Mouse (Mus musculus): ENCODE measurements at regions not wholly inside any gene's neighbourhood (a gene's known extent, or its start where the extent isn't known, plus 50 kb on each side); places are given as distances from the start of the nearest gene placed in this dataset.
A peak's percentile ranks its signal among the peaks of the same experiment; 100 is the strongest.

DNA sequence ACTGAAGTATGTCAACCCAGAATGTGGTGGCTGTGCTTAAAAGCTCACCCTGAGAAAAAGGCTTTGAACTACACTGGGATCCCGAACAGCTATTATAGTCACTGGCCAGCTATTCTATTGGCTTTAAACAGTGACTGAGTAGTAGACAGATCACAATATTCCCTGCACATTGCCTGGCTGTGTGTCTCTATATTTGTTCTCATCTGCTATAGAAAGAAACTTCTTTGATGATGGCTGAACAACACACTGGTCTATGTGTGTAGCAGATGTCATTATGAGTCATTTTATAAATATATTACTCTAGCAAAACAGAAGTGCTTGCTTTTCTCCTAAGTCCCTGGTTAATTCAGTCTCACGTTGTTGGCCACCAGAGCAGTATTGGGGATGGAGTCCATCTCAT is 152.1 kb upstream of the Slco6d1 start:
- ATAC-seq (replicated peaks; ENCODE audit: low read depth, poor library complexity, severe bottlenecking) = no peak

DNA sequence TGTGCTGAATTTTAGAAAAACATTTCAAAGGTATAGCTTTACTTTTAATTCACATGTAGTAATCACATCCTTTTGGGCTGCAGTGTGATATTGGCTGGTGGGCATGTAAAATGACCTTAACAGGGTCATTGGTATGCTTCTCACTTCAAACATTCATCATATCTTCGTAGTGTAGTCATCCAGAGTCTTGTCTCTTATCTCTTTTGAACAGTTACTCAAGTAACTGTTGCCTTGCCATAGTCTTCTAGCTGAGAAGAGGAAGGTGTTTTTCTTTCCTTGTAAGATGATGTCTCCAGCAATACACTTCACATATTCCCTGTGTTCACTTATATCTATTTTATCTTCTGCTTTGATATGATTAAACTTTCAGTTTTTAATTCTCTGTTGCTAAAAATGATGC is 150.7 kb upstream of the Slco6d1 start:
- ATAC-seq (replicated peaks; ENCODE audit: low read depth, poor library complexity, severe bottlenecking) = no peak

GRCm38 (mm10) chr1:98273966-98274616 is 146.8 kb upstream of the Slco6d1 start:
- no peak for ATAC-seq (replicated peaks; ENCODE audit: low read depth, poor library complexity, severe bottlenecking)

DNA sequence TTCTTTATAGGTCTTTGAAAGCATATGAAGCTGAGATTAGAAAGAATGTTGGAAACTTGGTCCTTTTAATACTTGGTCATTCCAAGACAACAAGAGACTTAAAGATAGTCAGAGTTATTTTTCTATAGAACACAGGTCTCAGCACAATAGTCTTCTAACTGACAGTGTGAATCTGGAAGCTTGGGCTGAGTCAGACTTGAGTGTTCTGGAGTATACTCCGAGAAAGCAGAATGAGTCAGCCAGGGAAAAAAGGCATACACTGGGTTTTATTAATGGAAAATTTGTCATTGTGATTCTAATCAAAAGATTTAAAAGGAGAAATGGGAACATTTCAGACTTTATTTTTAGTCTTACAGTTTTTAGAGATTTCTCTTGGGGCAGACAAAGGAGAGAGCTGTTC is 145.4 kb upstream of the Slco6d1 start:
- ATAC-seq (replicated peaks; ENCODE audit: low read depth, poor library complexity, severe bottlenecking) = no peak

- no peak for ATAC-seq (replicated peaks; ENCODE audit: low read depth, poor library complexity, severe bottlenecking)
Measured at GRCm38 (mm10) chr1:98279446-98280048, 141.4 kb upstream of the Slco6d1 start.

DNA sequence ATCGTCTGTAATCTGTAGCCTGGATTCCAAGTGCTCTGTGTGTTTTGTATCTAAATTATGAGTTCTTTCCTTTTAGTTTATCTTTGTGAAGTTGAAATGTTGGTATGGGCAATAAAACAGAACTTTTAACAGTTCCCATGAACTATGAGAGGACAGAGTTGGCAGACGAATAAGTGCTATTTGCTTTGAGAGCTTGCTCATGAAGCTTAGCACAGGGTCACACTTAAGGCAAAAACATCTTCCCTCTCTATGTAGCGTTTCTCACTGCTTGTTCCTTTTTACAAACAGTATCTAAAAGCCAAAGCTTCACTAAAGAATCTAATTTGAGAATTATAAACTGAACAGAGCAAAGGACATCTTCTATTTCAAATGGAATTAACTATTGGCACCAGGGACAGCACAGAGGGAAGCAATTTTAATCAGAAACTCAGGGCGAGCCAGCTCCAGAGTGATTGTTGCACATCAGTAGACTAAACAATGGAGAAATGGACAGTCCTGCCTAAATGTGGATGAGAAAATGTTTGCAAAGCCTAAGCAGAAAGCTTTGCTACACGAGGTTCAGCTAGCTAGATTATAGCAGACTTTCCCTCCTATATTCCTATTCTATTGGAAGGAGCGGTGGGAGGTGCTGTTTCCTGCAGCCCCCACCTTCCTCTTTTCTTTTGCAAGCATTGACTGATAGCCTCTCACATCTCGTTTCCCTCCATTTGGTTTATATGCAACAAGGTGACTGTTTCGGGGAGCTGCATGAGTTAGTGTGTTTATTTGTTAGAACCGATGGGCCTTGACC is 140.5 kb upstream of the Slco6d1 start:
- ATAC-seq (replicated peaks; ENCODE audit: low read depth, poor library complexity, severe bottlenecking) = no peak

- no peak for ATAC-seq (replicated peaks; ENCODE audit: low read depth, poor library complexity, severe bottlenecking)
Measured at GRCm38 (mm10) chr1:98281053-98281770, 139.7 kb upstream of the Slco6d1 start.

DNA sequence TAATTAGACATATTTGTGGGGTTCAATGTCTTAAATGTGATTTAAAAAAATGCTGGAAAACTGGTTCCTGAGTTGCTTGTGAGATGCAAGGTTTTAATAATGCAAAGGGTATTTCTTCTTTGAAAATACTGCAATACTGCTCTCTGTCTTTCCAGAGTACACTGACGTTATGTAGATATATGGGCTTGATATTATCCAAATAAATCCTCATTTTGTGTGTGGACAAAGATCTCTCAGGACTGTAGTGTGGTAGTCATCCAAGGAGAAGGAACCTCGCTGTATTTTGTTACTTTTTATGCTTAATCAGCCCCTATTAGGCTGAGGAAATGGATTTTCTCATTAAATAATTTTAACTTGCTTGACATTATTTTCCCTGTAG is 139.2 kb upstream of the Slco6d1 start:
- ATAC-seq (replicated peaks; ENCODE audit: low read depth, poor library complexity, severe bottlenecking) = no peak

- no peak for ATAC-seq (replicated peaks; ENCODE audit: low read depth, poor library complexity, severe bottlenecking)
Measured at GRCm38 (mm10) chr1:98303166-98303565, 117.8 kb upstream of the Slco6d1 start.

DNA sequence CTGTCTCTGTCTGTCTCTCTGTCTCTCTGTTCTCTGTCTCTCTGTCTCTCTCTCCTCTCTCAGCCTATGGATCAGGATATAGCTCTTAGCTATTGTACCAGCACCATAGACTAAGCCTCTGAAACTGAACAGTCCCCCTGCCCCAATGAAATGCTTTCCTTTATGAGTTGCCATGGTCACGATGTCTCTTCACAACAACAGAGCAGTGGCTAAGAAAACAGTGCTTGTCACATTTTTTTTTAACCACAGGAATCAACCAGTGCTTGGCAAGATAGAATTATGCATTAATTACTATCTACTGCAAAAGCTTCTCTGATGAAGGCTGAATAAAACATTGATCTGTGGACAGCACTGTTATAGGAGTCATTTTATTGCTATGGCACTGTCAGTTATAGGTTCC is 114.6 kb upstream of the Slco6d1 start:
- ATAC-seq (replicated peaks; ENCODE audit: low read depth, poor library complexity, severe bottlenecking) = no peak

DNA sequence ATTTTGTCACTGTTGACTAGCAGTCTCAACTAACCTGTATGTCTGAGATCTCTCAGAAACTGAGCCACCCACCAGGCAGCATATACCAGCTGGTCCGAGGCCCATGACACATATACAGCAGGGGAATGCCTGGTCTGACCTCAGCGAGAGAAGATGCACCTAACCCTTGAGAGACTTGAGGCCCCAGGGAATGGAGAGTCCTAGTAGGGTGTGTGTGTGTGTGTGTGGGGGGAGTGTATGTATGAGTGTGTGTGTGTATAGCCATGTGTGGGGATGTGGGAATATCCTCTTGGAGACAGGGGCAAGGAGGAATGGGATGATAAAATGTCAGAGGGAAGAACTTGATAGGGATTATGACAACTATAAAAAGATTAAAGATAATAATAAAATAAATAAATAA is 113.4 kb upstream of the Slco6d1 start:
- no peak for ATAC-seq (replicated peaks; ENCODE audit: low read depth, poor library complexity, severe bottlenecking)

GRCm38 (mm10) chr1:98309894-98310293 is 111.0 kb upstream of the Slco6d1 start:
- no peak for ATAC-seq (replicated peaks; ENCODE audit: low read depth, poor library complexity, severe bottlenecking)

GRCm38 (mm10) chr1:98350095-98350549 is 70.8 kb upstream of the Slco6d1 start:
- peak; percentile 54; the same call in 1 of the 2 replicates for ATAC-seq (replicated peaks; ENCODE audit: low read depth, poor library complexity, severe bottlenecking)

- ATAC-seq (replicated peaks; ENCODE audit: low read depth, poor library complexity, severe bottlenecking) = no peak
Measured at GRCm38 (mm10) chr1:98350725-98351124, 70.2 kb upstream of the Slco6d1 start.

GRCm38 (mm10) chr1:98351530-98351929 is 69.4 kb upstream of the Slco6d1 start:
- ATAC-seq (replicated peaks; ENCODE audit: low read depth, poor library complexity, severe bottlenecking) = no peak
